Mouse (Mus musculus) left cerebral cortex, postnatal 36 days (tissue): ENCODE data around the gene Klrg1. TPM values are rescaled to one million over a fixed set of nuclear protein-coding genes. Genes with fewer than 3 reads are reported as not detected.

Experiments
- total RNA-seq, 2 experiments: library from RNA; stranded (reverse); gene quantifications; 2 replicates each; pipeline ENCODE4 v1.2.3; 2021

Gene Klrg1
- total RNA-seq, 2 experiments from 2014 or later, result 0.30 TPM; not detected in 1

Other genes starting within 250 kb of the Klrg1 start
- 10 to 100 TPM; 67.7 to 69.8 TPM for gene M6pr, start 25.8 kb upstream of the Klrg1 start, total RNA-seq
- gene Phc1, start 57.7 kb upstream of the Klrg1 start, total RNA-seq, result 10 to 100 TPM; 60.1 to 62.5 TPM
- gene Rimklb, start 215.9 kb upstream of the Klrg1 start, total RNA-seq, result 10 to 100 TPM; 73.0 to 92.4 TPM
- gene Mfap5, start 223.0 kb upstream of the Klrg1 start, total RNA-seq, result not detected